Mouse (Mus musculus): Measurements from ENCODE around the gene Gm17482.

DNA sequence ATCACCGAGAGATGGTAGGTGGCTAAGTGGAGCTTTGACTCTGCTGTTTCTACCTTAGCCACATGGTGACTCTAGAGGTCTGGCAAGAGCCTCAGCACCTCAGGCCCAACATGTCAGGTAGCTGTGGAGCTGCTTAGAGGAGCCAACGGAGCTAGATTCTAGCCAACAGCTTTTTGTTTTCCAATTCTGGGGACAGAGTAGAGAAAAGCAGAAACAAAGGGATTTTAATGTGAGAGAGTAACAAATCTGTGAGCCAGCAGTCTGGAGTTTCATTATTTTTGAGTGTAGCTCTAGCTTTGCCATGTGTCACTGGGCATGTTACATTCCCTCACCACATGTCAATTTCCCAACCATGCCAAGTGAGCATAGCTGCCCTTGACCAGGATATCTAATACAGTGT lies 17.1 kb downstream of the Gm17482 start:
- TF ChIP-seq POLR2A (IDR thresholded peaks at IDR 0.05; ENCODE audit: borderline replicate concordance, control insufficient read depth, low read depth, low read length) (no peak), CTCF (IDR thresholded peaks at IDR 0.05; ENCODE audit: control insufficient read depth, insufficient read depth, low read length) (no peak)

All from bone marrow, adult 2 months (tissue).